In genomic region chrX:36941106-36941505, GRCm38 (mm10) we compare ENCODE assay signal across 23 mouse cellular contexts.
"Had no signal": no experiment of that assay in that cellular context is flagged by ENCODE, and none has a peak within 500 bp of the region (broad histone marks: within the 10 kb centered on the region; RNA-seq: fewer than 3 reads in every experiment).

No protein-coding gene starts in this region.

- H3K27me3 ChIP-seq: heart, embryonic 12.5 days; hindbrain, embryonic 13.5 days; hindbrain, embryonic 15.5 days; kidney, embryonic 15.5 days; limb, embryonic 12.5 days; liver, embryonic 13.5 days had no signal

- H3K4me3 ChIP-seq: heart, embryonic 10.5 days; heart, embryonic 12.5 days; hindbrain, embryonic 13.5 days; hindbrain, embryonic 15.5 days; kidney, embryonic 15.5 days; layer of hippocampus, adult 2 months; left cerebral cortex, adult 2 months; limb, embryonic 10.5 days; limb, embryonic 12.5 days; liver, embryonic 13.5 days had no signal

- H3K4me1 ChIP-seq: heart, embryonic 10.5 days; hindbrain, embryonic 13.5 days; hindbrain, embryonic 15.5 days; kidney, embryonic 15.5 days; limb, embryonic 10.5 days; limb, embryonic 12.5 days; liver, embryonic 13.5 days had no signal

- H3K36me3 ChIP-seq: liver, embryonic 13.5 days had no signal

- H3K9ac ChIP-seq: heart, embryonic 12.5 days; hindbrain, embryonic 13.5 days; hindbrain, embryonic 15.5 days; kidney, embryonic 15.5 days; limb, embryonic 12.5 days; liver, embryonic 13.5 days had no signal

- ATAC-seq: hindbrain, postnatal 0 days; intestine, embryonic 16.5 days had no signal

- H3K4me2 ChIP-seq: heart, embryonic 12.5 days; hindbrain, embryonic 13.5 days; hindbrain, embryonic 15.5 days; kidney, embryonic 15.5 days; limb, embryonic 12.5 days; liver, embryonic 11.5 days; liver, embryonic 13.5 days had no signal

- DNase-seq: gastrocnemius, postnatal 14 days; gastrocnemius, postnatal 36 days; heart, adult 18-20 months; kidney, adult 11 months; kidney, adult 2 months; kidney, adult 9 months; kidney, postnatal 14 days; kidney, postnatal 4 days; liver; liver, embryonic 13.5 days had no signal

- H3K9me3 ChIP-seq: heart, embryonic 10.5 days; heart, embryonic 12.5 days; hindbrain, embryonic 13.5 days; hindbrain, embryonic 15.5 days; kidney, embryonic 15.5 days; limb, embryonic 10.5 days; limb, embryonic 12.5 days; liver, embryonic 13.5 days had no signal

- H3K27ac ChIP-seq: heart, embryonic 10.5 days; hindbrain, embryonic 13.5 days; hindbrain, embryonic 15.5 days; hindbrain, postnatal 0 days; kidney, embryonic 15.5 days; kidney, postnatal 0 days; layer of hippocampus, adult 2 months; left cerebral cortex, adult 2 months; limb, embryonic 10.5 days; limb, embryonic 12.5 days; liver, embryonic 13.5 days had no signal
